Mouse (Mus musculus): ENCODE data around the gene Gm27027. TPM values are rescaled to one million over a fixed set of nuclear protein-coding genes. Genes with fewer than 3 reads are reported as not detected.

Gm27027 gene
- polyA plus RNA-seq, 1 experiment from 2014 or later: not detected

- Histone ChIP-seq H3K4me2 (replicated peaks; ENCODE audit: low read depth, low read length) (no peak overlapping the region), H3K4me1 (replicated peaks; ENCODE audit: control insufficient read depth, insufficient read depth, low read length) (no peaks in the 10 kb centered on the region), H3K9ac (ENCODE audit: low read depth, low read length) (no peak overlapping the region), H3K27me3 (ENCODE audit: control insufficient read depth, insufficient read depth, low read length) (no peaks in the 10 kb centered on the region), H3K27ac (ENCODE audit: low read depth, low read length) (no peak overlapping the region), H3K36me3 (ENCODE audit: control insufficient read depth, insufficient read depth, low read length) (no peaks in the 10 kb centered on the region), H3K9me3 (ENCODE audit: control insufficient read depth, low read length) (no peaks in the 10 kb centered on the region), H3K4me3 (ENCODE audit: low read depth, low read length) (no peak overlapping the region)
- ATAC-seq (ENCODE audit: low FRiP score): no peak
- no peak for DNase-seq (ENCODE audit: low spot score)
- WGBS: 77% methylated on average over 13 of the region's 13 CpGs
These were observed 68.3 kb downstream of the Gm27027 start for GRCm38 (mm10) chr2:93927701-93928437.

- no peak overlapping the region for H3K4me3 ChIP-seq (ENCODE audit: low read depth, low read length)
- H3K4me1 ChIP-seq (replicated peaks; ENCODE audit: control insufficient read depth, insufficient read depth, low read length): no peaks in the 10 kb centered on the region
- no peaks in the 10 kb centered on the region for H3K27me3 ChIP-seq (ENCODE audit: control insufficient read depth, insufficient read depth, low read length)
- no peaks in the 10 kb centered on the region for H3K36me3 ChIP-seq (ENCODE audit: control insufficient read depth, insufficient read depth, low read length)
- no peak overlapping the region for H3K4me2 ChIP-seq (replicated peaks; ENCODE audit: low read depth, low read length)
- no peak for DNase-seq (ENCODE audit: low spot score)
- no peaks in the 10 kb centered on the region for H3K9me3 ChIP-seq (ENCODE audit: control insufficient read depth, low read length)
- ATAC-seq (ENCODE audit: low FRiP score): no peak
- 96% methylated on average over 8 of the region's 8 CpGs for WGBS
- H3K27ac ChIP-seq (ENCODE audit: low read depth, low read length): no peak overlapping the region
- no peak overlapping the region for H3K9ac ChIP-seq (ENCODE audit: low read depth, low read length)
These were observed 70.0 kb downstream of the Gm27027 start for GRCm38 (mm10) chr2:93926141-93926540.

GRCm38 (mm10) chr2:93919093-93919492 is 77.1 kb downstream of the Gm27027 start:
- H3K4me3 ChIP-seq (ENCODE audit: low read depth, low read length): no peak overlapping the region
- no peaks in the 10 kb centered on the region for H3K9me3 ChIP-seq (ENCODE audit: control insufficient read depth, low read length)
- DNase-seq (ENCODE audit: low spot score): no peak
- no peaks in the 10 kb centered on the region for H3K36me3 ChIP-seq (ENCODE audit: control insufficient read depth, insufficient read depth, low read length)
- H3K4me1 ChIP-seq (replicated peaks; ENCODE audit: control insufficient read depth, insufficient read depth, low read length): no peaks in the 10 kb centered on the region
- H3K27ac ChIP-seq (ENCODE audit: low read depth, low read length): no peak overlapping the region
- ATAC-seq (ENCODE audit: low FRiP score): no peak
- H3K9ac ChIP-seq (ENCODE audit: low read depth, low read length): no peak overlapping the region
- WGBS: 86% methylated on average over 3 of the region's 3 CpGs
- H3K4me2 ChIP-seq (replicated peaks; ENCODE audit: low read depth, low read length): no peak overlapping the region
- no peaks in the 10 kb centered on the region for H3K27me3 ChIP-seq (ENCODE audit: control insufficient read depth, insufficient read depth, low read length)

- Histone ChIP-seq H3K4me1 (replicated peaks; ENCODE audit: control insufficient read depth, insufficient read depth, low read length) (no peaks in the 10 kb centered on the region), H3K36me3 (ENCODE audit: control insufficient read depth, insufficient read depth, low read length) (no peaks in the 10 kb centered on the region)
- WGBS: 95% methylated on average over 2 of the region's 2 CpGs
These were observed 82.6 kb downstream of the Gm27027 start for GRCm38 (mm10) chr2:93913552-93913951.

GRCm38 (mm10) chr2:93911942-93912341 is 84.2 kb downstream of the Gm27027 start:
- 87% methylated on average over 10 of the region's 10 CpGs for WGBS
- DNase-seq (ENCODE audit: low spot score) (no peak), ATAC-seq (ENCODE audit: low FRiP score) (no peak)
- no peaks in the 10 kb centered on the region for H3K9me3 ChIP-seq (ENCODE audit: control insufficient read depth, low read length)
- H3K9ac ChIP-seq (ENCODE audit: low read depth, low read length): no peak overlapping the region
- no peak overlapping the region for H3K4me2 ChIP-seq (replicated peaks; ENCODE audit: low read depth, low read length)
- no peaks in the 10 kb centered on the region for H3K4me1 ChIP-seq (replicated peaks; ENCODE audit: control insufficient read depth, insufficient read depth, low read length)
- no peaks in the 10 kb centered on the region for H3K36me3 ChIP-seq (ENCODE audit: control insufficient read depth, insufficient read depth, low read length)
- H3K4me3 ChIP-seq (ENCODE audit: low read depth, low read length): no peak overlapping the region
- no peaks in the 10 kb centered on the region for H3K27me3 ChIP-seq (ENCODE audit: control insufficient read depth, insufficient read depth, low read length)
- H3K27ac ChIP-seq (ENCODE audit: low read depth, low read length): no peak overlapping the region

More at GRCm38 (mm10) chr2:93913552-93913951, 82.6 kb downstream of the Gm27027 start:
- Histone ChIP-seq H3K27ac (ENCODE audit: low read depth, low read length) (no peak overlapping the region), H3K9ac (ENCODE audit: low read depth, low read length) (no peak overlapping the region), H3K4me2 (replicated peaks; ENCODE audit: low read depth, low read length) (no peak overlapping the region), H3K4me3 (ENCODE audit: low read depth, low read length) (no peak overlapping the region), H3K9me3 (ENCODE audit: control insufficient read depth, low read length) (no peaks in the 10 kb centered on the region), H3K27me3 (ENCODE audit: control insufficient read depth, insufficient read depth, low read length) (no peaks in the 10 kb centered on the region)
- no peak for DNase-seq (ENCODE audit: low spot score)
- no peak for ATAC-seq (ENCODE audit: low FRiP score)

- WGBS: 82% methylated on average over 5 of the region's 5 CpGs
- DNase-seq (ENCODE audit: low spot score): no peak
- Histone ChIP-seq H3K27me3 (ENCODE audit: control insufficient read depth, insufficient read depth, low read length) (no peaks in the 10 kb centered on the region), H3K4me1 (replicated peaks; ENCODE audit: control insufficient read depth, insufficient read depth, low read length) (no peaks in the 10 kb centered on the region; the same call in 1 of the 2 replicates), H3K36me3 (ENCODE audit: control insufficient read depth, insufficient read depth, low read length) (no peaks in the 10 kb centered on the region), H3K9me3 (ENCODE audit: control insufficient read depth, low read length) (no peaks in the 10 kb centered on the region), H3K27ac (ENCODE audit: low read depth, low read length) (no peak overlapping the region), H3K4me2 (replicated peaks; ENCODE audit: low read depth, low read length) (no peak overlapping the region), H3K4me3 (ENCODE audit: low read depth, low read length) (no peak overlapping the region), H3K9ac (ENCODE audit: low read depth, low read length) (no peak overlapping the region)
- no peak for ATAC-seq (ENCODE audit: low FRiP score)
These were observed 86.4 kb downstream of the Gm27027 start for GRCm38 (mm10) chr2:93909716-93910115.

- H3K9ac ChIP-seq (ENCODE audit: low read depth, low read length): no peak overlapping the region
These were observed 88.4 kb downstream of the Gm27027 start for GRCm38 (mm10) chr2:93907519-93908294.

More at GRCm38 (mm10) chr2:93907519-93908294, 88.4 kb downstream of the Gm27027 start:
- H3K4me1 ChIP-seq (replicated peaks; ENCODE audit: control insufficient read depth, insufficient read depth, low read length): no peaks in the 10 kb centered on the region; the same call in 1 of the 2 replicates
- DNase-seq (ENCODE audit: low spot score) (peak; percentile 25), ATAC-seq (ENCODE audit: low FRiP score) (peak; percentile 23; the same call in 1 of the 2 replicates)
- 64% methylated on average over 9 of the region's 9 CpGs for WGBS
- H3K36me3 ChIP-seq (ENCODE audit: control insufficient read depth, insufficient read depth, low read length): no peaks in the 10 kb centered on the region
- H3K4me3 ChIP-seq (ENCODE audit: low read depth, low read length): no peak overlapping the region
- no peak overlapping the region for H3K27ac ChIP-seq (ENCODE audit: low read depth, low read length)
- no peak overlapping the region for H3K4me2 ChIP-seq (replicated peaks; ENCODE audit: low read depth, low read length)
- H3K27me3 ChIP-seq (ENCODE audit: control insufficient read depth, insufficient read depth, low read length): no peaks in the 10 kb centered on the region
- H3K9me3 ChIP-seq (ENCODE audit: control insufficient read depth, low read length): no peaks in the 10 kb centered on the region
